Mouse (Mus musculus) G1E (cell line): ENCODE measurements around the gene Garem2. TPM values are rescaled to one million over a fixed set of nuclear protein-coding genes. Genes with fewer than 3 reads are reported as not detected.

Experiments used
- ATAC-seq: 2 replicates; pipeline ENCODE4 v1.8.0; 2016; ENCODE audit warnings: mild to moderate bottlenecking; ENCODE audit not compliant: insufficient number of reproducible peaks, poor library complexity, low FRiP score, severe bottlenecking; ENCODE audit errors: extremely low read depth
- DNase-seq: peaks from one replicate; pipeline ENCODE4 v3.0.0; 2012; ENCODE audit warnings: low spot score
- H3K27me3 ChIP-seq: 2 replicates; pipeline ENCODE4 v1.6.1; 2012; ENCODE audit warnings: mild to moderate bottlenecking, low read length, inconsistent platforms; ENCODE audit not compliant: insufficient read depth
- H3K36me3 ChIP-seq: replicated peaks from 2 replicates; pipeline ENCODE3; 2012; ENCODE audit warnings: mild to moderate bottlenecking, inconsistent platforms
- H3K4me1 ChIP-seq: 2 replicates; pipeline ENCODE4 v1.6.1; 2012; ENCODE audit warnings: low read depth, low read length, inconsistent platforms, mixed read lengths; ENCODE audit not compliant: insufficient read depth
- H3K4me3 ChIP-seq: 2 replicates; pipeline ENCODE4 v1.5.1; 2012; ENCODE audit warnings: low read depth, mild to moderate bottlenecking, inconsistent platforms, low read length, moderate library complexity, mixed read lengths
- H3K9me3 ChIP-seq: replicated peaks from 2 replicates; pipeline ENCODE4 v1.6.1; 2012; ENCODE audit warnings: inconsistent platforms
- CTCF ChIP-seq: IDR thresholded peaks from 2 replicates; pipeline ENCODE4 v1.5.1; 2012; ENCODE audit warnings: low read depth, low read length, inconsistent platforms, mixed read lengths
- GATA1 ChIP-seq: IDR thresholded peaks from 2 replicates; pipeline ENCODE4 v1.6.1; 2012; ENCODE audit warnings: borderline replicate concordance, low read length, inconsistent platforms, mixed read lengths
- GATA2 ChIP-seq: IDR thresholded peaks from 2 replicates; pipeline ENCODE4 v1.6.1; 2012; ENCODE audit warnings: low read depth, low read length, inconsistent platforms, borderline replicate concordance
- POLR2AphosphoS5 ChIP-seq: IDR thresholded peaks from 2 replicates; pipeline ENCODE4 v1.6.1; 2012; ENCODE audit warnings: low read depth, low read length, inconsistent platforms; ENCODE audit not compliant: insufficient replicate concordance
- TAL1 ChIP-seq: conservative IDR thresholded peaks from 2 replicates; pipeline ENCODE4 v1.6.1; 2012; ENCODE audit warnings: low read depth, low read length, inconsistent platforms, mixed read lengths
- polyA plus RNA-seq: library from polyadenylated mRNA; stranded (reverse); fragments of >175 nt; gene quantifications from 2 replicates; pipeline ENCODE4 v1.2.3, GENCODE M21; 2012
- total RNA-seq, 2 experiments: library from RNA; stranded (forward) in 1 of 2; stranded (reverse) in 1 of 2; fragments of 200-1000 nt in 1 of 2; fragments of >200 nt in 1 of 2; fragmentation: Nextera tagmentation in 1 of 2; gene quantifications; 2 replicates each; pipeline ENCODE4 v1.2.3; 2014 to 2017

Garem2 gene
- total and polyA plus RNA-seq, 3 experiments, result under 0.01 TPM; not detected in 2

- Histone ChIP-seq H3K27me3 (peaks cover 48% of the 10 kb centered on the region), H3K9me3 (peaks cover 13% of the 10 kb centered on the region), H3K4me1 (no peaks in the 10 kb centered on the region), H3K4me3 (no peak overlapping the region), H3K36me3 (no peaks in the 10 kb centered on the region)
- ATAC-seq (no peak), DNase-seq (no peak)
- TF ChIP-seq GATA2, result no peak
- no peak for TF ChIP-seq GATA1
- TF ChIP-seq TAL1, result no peak
- TF ChIP-seq CTCF, result no peak
- TF ChIP-seq POLR2AphosphoS5, result no peak
These were observed 4.9 kb downstream of the Garem2 start for GRCm38 (mm10) chr5:30109899-30110298.

- TF ChIP-seq GATA1 (no peak), TAL1 (no peak), GATA2 (no peak), CTCF (no peak), POLR2AphosphoS5 (no peak)
- no peak for DNase-seq
- Histone ChIP-seq H3K36me3 (no peaks in the 10 kb centered on the region), H3K4me3 (no peak overlapping the region), H3K27me3 (peaks cover 42% of the 10 kb centered on the region), H3K9me3 (peaks cover 14% of the 10 kb centered on the region), H3K4me1 (no peaks in the 10 kb centered on the region)
- no peak for ATAC-seq
These were observed 5.6 kb downstream of the Garem2 start for GRCm38 (mm10) chr5:30110371-30111060.

GRCm38 (mm10) chr5:30111126-30111525, 6.2 kb downstream of the Garem2 start:
- Histone ChIP-seq H3K4me3 (no peak overlapping the region), H3K27me3 (peaks cover 36% of the 10 kb centered on the region), H3K4me1 (no peaks in the 10 kb centered on the region), H3K9me3 (peaks cover 14% of the 10 kb centered on the region), H3K36me3 (no peaks in the 10 kb centered on the region)
- DNase-seq (no peak), ATAC-seq (no peak)
- TF ChIP-seq GATA2, result no peak
- TF ChIP-seq POLR2AphosphoS5, result no peak
- no peak for TF ChIP-seq GATA1
- TF ChIP-seq TAL1, result no peak
- TF ChIP-seq CTCF, result no peak

GRCm38 (mm10) chr5:30111771-30112170, 6.8 kb downstream of the Garem2 start:
- no peaks in the 10 kb centered on the region for H3K4me1 ChIP-seq
- peaks cover 5% of the 10 kb centered on the region for H3K36me3 ChIP-seq
- H3K9me3 ChIP-seq, result peaks cover 14% of the 10 kb centered on the region
- DNase-seq, result no peak
- ATAC-seq, result no peak
- no peak for TF ChIP-seq GATA2
- no peak for TF ChIP-seq TAL1
- no peak for TF ChIP-seq CTCF
- no peak for TF ChIP-seq POLR2AphosphoS5
- no peak for TF ChIP-seq GATA1
- H3K4me3 ChIP-seq, result no peak overlapping the region
- H3K27me3 ChIP-seq, result peaks cover 31% of the 10 kb centered on the region

GRCm38 (mm10) chr5:30112533-30113068, 7.6 kb downstream of the Garem2 start:
- H3K36me3 ChIP-seq, result peaks cover 13% of the 10 kb centered on the region
- DNase-seq (no peak), ATAC-seq (no peak)
- H3K27me3 ChIP-seq, result peaks cover 24% of the 10 kb centered on the region
- TF ChIP-seq GATA1, result no peak
- TF ChIP-seq GATA2, result no peak
- no peak for TF ChIP-seq TAL1
- peaks cover 14% of the 10 kb centered on the region for H3K9me3 ChIP-seq
- H3K4me3 ChIP-seq, result no peak overlapping the region
- H3K4me1 ChIP-seq, result no peaks in the 10 kb centered on the region

GRCm38 (mm10) chr5:30113881-30114760, 9.2 kb downstream of the Garem2 start:
- Histone ChIP-seq H3K4me1 (no peaks in the 10 kb centered on the region), H3K27me3 (peaks cover 14% of the 10 kb centered on the region), H3K4me3 (no peak overlapping the region; the same call in 1 of the 2 replicates), H3K36me3 (peaks cover 29% of the 10 kb centered on the region), H3K9me3 (peaks cover 14% of the 10 kb centered on the region)
- TF ChIP-seq TAL1, result no peak
- ATAC-seq (no peak), DNase-seq (no peak)
